Mouse (Mus musculus): ENCODE results near the gene Lrrk2. TPM values are rescaled to one million over a fixed set of nuclear protein-coding genes. Genes with fewer than 3 reads are reported as not detected.
"Not testable (repeated sequence)": the region's sequence is repeated elsewhere in the genome, so short reads cannot be mapped to it uniquely, and the experiment has no call there.

The Lrrk2 gene
- polyA plus RNA-seq, 1 experiment from 2014 or later, result 5.7 TPM

GRCm38 (mm10) chr15:91753378-91754080 is 80.6 kb downstream of the Lrrk2 start:
- H3K4me2 ChIP-seq, result peak overlapping the region; percentile 24; the same call in 1 of the 2 replicates
- H3K9ac ChIP-seq, result no peak overlapping the region
- 0 out of 2 replicates have a peak, but pooled peaks cover 2% of the 10 kb centered on the region for H3K4me1 ChIP-seq
- no peak for ATAC-seq (ENCODE audit: insufficient number of reproducible peaks, low FRiP score, low TSS enrichment, low read depth)
- WGBS, result 67% methylated on average over 14 of the region's 14 CpGs
- H3K27ac ChIP-seq, result no peak overlapping the region
- H3K4me3 ChIP-seq, result no peak overlapping the region
- no peaks in the 10 kb centered on the region for H3K36me3 ChIP-seq
- H3K27me3 ChIP-seq, result no peaks in the 10 kb centered on the region
- no peaks in the 10 kb centered on the region for H3K9me3 ChIP-seq

- Histone ChIP-seq H3K27ac (no peak overlapping the region), H3K4me1 (0 out of 2 replicates have a peak, but pooled peaks cover 2% of the 10 kb centered on the region), H3K9me3 (no peaks in the 10 kb centered on the region), H3K27me3 (no peaks in the 10 kb centered on the region), H3K4me3 (no peak overlapping the region), H3K4me2 (no peak overlapping the region), H3K36me3 (no peaks in the 10 kb centered on the region), H3K9ac (no peak overlapping the region)
- 13% methylated on average over 3 of the region's 3 CpGs for WGBS
- no peak for ATAC-seq (ENCODE audit: insufficient number of reproducible peaks, low FRiP score, low TSS enrichment, low read depth)
Observed at GRCm38 (mm10) chr15:91754546-91754945, 81.6 kb downstream of the Lrrk2 start.

DNA sequence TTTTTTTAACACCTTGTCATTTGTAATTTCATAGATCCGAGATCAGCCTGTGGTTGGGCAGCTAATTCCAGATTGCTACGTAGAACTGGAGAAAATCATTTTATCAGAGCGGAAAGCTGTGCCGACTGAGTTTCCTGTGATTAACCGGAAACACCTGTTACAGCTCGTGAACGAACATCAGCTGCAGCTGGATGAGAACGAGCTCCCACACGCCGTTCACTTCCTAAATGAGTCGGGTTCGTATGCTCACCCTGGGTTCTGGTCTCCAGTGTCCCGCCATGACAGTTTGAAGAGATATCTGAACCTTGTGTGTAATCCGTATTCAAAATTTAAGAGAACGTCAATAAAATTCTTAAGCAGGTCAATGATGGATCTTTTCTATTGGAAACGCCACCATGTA is 82.8 kb downstream of the Lrrk2 start:
- Histone ChIP-seq H3K4me3 (no peak overlapping the region), H3K27me3 (no peaks in the 10 kb centered on the region), H3K4me1 (0 out of 2 replicates have a peak, but pooled peaks cover 2% of the 10 kb centered on the region), H3K36me3 (no peaks in the 10 kb centered on the region), H3K9me3 (no peaks in the 10 kb centered on the region), H3K4me2 (no peak overlapping the region), H3K27ac (no peak overlapping the region), H3K9ac (no peak overlapping the region)
- ATAC-seq (ENCODE audit: insufficient number of reproducible peaks, low FRiP score, low TSS enrichment, low read depth), result no peak
- WGBS, result 32% methylated on average over 16 of the region's 16 CpGs

DNA sequence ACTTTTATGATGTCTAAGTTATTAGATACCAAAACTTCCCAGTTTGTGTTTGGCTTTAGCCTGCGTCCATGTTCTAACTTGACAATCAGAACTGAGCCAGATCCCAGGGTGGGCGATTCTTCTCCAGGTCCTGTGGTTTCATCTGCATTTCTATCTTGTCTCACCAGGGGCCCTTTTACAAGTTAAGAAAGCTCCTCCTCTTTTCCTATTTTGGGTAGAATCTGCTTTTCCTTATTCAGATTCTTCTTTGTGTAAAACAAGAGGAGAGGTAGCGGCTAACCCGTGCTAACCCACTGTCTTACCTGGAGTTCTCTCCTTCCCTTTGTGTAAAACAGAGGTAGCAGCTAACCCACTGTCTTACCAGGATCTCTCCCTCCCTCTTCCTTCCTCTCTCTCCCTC is 99.1 kb downstream of the Lrrk2 start:
- 0 out of 2 replicates have a peak, but pooled peaks cover 4% of the 10 kb centered on the region for H3K36me3 ChIP-seq
- H3K27ac ChIP-seq, result no peak overlapping the region
- no peak overlapping the region for H3K9ac ChIP-seq
- H3K4me1 ChIP-seq, result no peaks in the 10 kb centered on the region
- ATAC-seq (ENCODE audit: insufficient number of reproducible peaks, low FRiP score, low TSS enrichment, low read depth), result no peak
- 51% methylated on average over 4 of the region's 4 CpGs for WGBS
- H3K4me3 ChIP-seq, result no peak overlapping the region
- H3K4me2 ChIP-seq, result no peak overlapping the region
- H3K9me3 ChIP-seq, result no peaks in the 10 kb centered on the region
- H3K27me3 ChIP-seq, result no peaks in the 10 kb centered on the region

DNA sequence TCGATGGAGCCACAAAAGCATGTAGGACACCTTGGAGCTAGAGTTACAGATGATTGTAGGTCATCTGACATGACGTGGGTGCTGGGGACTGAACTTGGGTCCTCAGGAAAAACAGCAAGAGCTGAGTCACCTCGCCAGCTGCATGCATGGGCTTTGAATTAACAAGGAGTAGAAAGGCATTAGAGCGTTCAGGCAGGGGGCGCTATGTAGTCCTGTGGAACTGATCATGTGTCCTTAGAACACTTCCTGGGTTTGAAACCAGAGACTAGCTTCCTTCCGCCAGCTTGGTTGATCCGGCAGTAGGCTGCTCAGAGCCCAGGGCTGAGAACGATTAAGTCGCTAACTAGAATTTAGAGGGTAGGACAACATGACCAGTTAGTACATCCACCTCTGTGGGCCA is 106.2 kb downstream of the Lrrk2 start:
- Histone ChIP-seq H3K9me3 (no peaks in the 10 kb centered on the region), H3K36me3 (no peaks in the 10 kb centered on the region), H3K27me3 (no peaks in the 10 kb centered on the region), H3K9ac (no peak overlapping the region), H3K27ac (no peak overlapping the region), H3K4me1 (no peaks in the 10 kb centered on the region), H3K4me2 (no peak overlapping the region), H3K4me3 (no peak overlapping the region)
- ATAC-seq (ENCODE audit: insufficient number of reproducible peaks, low FRiP score, low TSS enrichment, low read depth), result no peak
- WGBS, result 91% methylated on average over 9 of the region's 9 CpGs

GRCm38 (mm10) chr15:91781172-91781571 is 108.2 kb downstream of the Lrrk2 start:
- ATAC-seq (ENCODE audit: insufficient number of reproducible peaks, low FRiP score, low TSS enrichment, low read depth), result no peak
- WGBS, result 27% methylated on average over 6 of the region's 6 CpGs

DNA sequence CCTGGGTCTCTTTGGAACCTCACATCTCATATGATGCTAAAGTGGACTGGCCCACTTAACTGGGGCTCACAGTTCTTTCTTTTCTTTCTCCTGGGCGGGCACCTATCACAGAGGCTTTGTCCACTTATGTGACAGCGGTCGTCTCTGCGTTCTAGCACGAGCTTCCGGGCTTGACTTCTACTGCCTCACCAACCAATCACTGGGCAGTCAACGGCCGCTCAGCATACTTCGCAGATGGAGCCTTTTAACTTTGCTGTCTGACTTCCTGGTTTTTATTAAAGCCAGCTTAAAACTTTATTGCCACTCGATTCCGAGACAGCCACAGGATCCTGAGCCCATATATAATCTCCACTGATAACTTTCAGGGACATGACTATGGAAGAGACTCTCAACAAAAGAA is 115.4 kb downstream of the Lrrk2 start:
- WGBS, result 38% methylated on average over 11 of the region's 11 CpGs
- Histone ChIP-seq H3K27me3 (no peaks in the 10 kb centered on the region), H3K4me2 (0 out of 2 replicates have a peak overlapping the region, but pooled peaks have one; percentile 24), H3K27ac (no peak overlapping the region), H3K4me1 (0 out of 2 replicates have a peak, but pooled peaks cover 5% of the 10 kb centered on the region), H3K36me3 (no peaks in the 10 kb centered on the region; the same call in 1 of the 2 replicates), H3K9me3 (no peaks in the 10 kb centered on the region), H3K4me3 (0 out of 2 replicates have a peak overlapping the region, but pooled peaks have one; percentile 11), H3K9ac (no peak overlapping the region)
- no peak for ATAC-seq (ENCODE audit: insufficient number of reproducible peaks, low FRiP score, low TSS enrichment, low read depth)

More at GRCm38 (mm10) chr15:91781172-91781571, 108.2 kb downstream of the Lrrk2 start:
- Histone ChIP-seq H3K4me2 (no peak overlapping the region), H3K9ac (no peak overlapping the region), H3K9me3 (no peaks in the 10 kb centered on the region), H3K27ac (no peak overlapping the region), H3K36me3 (no peaks in the 10 kb centered on the region), H3K27me3 (no peaks in the 10 kb centered on the region), H3K4me1 (no peaks in the 10 kb centered on the region), H3K4me3 (no peak overlapping the region)

DNA sequence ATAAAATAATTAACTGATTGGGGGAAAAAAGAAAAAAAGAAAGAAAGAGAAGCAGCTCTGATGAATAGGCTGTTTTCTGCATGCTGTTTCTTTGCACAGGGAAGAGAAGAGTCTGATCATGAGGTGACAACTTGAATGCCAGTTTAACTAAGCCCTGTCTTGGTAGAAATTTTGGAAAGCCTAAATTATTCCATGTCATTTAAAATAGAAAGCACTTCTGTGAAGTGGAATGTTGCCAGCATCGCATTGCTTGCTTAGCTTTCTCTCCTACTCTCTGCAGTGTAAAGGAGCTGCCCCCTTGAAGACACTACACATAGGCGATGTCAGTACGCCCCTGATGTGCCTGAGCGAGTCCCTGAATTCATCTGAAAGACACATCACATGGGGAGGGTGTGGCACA is 133.5 kb downstream of the Lrrk2 start:
- Histone ChIP-seq H3K9me3 (no peaks in the 10 kb centered on the region), H3K4me2 (no peak overlapping the region), H3K27ac (no peak overlapping the region), H3K4me3 (no peak overlapping the region), H3K36me3 (peaks cover 3% of the 10 kb centered on the region; the same call in 1 of the 2 replicates), H3K27me3 (no peaks in the 10 kb centered on the region), H3K4me1 (no peaks in the 10 kb centered on the region), H3K9ac (no peak overlapping the region)
- ATAC-seq (ENCODE audit: insufficient number of reproducible peaks, low FRiP score, low TSS enrichment, low read depth), result no peak
- 75% methylated on average over 4 of the region's 4 CpGs for WGBS

- no peak overlapping the region for H3K27ac ChIP-seq
- no peaks in the 10 kb centered on the region for H3K27me3 ChIP-seq
- no peak overlapping the region for H3K4me2 ChIP-seq
- WGBS, result 82% methylated on average over 6 of the region's 6 CpGs
- H3K9ac ChIP-seq, result no peak overlapping the region
- H3K9me3 ChIP-seq, result no peaks in the 10 kb centered on the region
- H3K36me3 ChIP-seq, result no peaks in the 10 kb centered on the region
- ATAC-seq (ENCODE audit: insufficient number of reproducible peaks, low FRiP score, low TSS enrichment, low read depth), result no peak
- H3K4me3 ChIP-seq, result no peak overlapping the region
- no peaks in the 10 kb centered on the region for H3K4me1 ChIP-seq
Observed at GRCm38 (mm10) chr15:91835319-91835718, 162.3 kb downstream of the Lrrk2 start.

DNA sequence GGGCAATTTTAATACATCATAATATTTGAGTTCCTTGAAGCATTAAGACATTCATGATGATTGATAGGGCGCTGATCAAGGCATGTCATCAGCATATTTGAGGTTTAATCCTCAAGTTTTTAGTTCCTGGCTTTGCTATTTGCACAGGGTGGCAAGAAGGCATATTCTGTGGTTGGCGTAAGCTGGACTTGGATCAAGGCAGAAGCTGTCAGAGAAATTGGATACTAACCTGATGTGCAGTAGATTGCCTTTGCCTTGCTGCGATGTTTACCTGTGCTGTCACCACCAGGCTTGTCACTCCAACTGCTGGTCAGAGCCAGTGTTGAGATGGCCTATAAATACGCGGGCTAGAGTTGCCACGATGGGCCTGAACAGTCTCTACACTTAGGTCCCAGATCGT is 165.0 kb downstream of the Lrrk2 start, which contains the start of gene Smgc:
Gene Smgc (plus strand): TSS at position 301 of the 400 bp plus-strand sequence.
- H3K36me3 ChIP-seq, result no peaks in the 10 kb centered on the region
- H3K27ac ChIP-seq, result no peak within 1 kb of the TSS
- no peak within 1 kb of the TSS for H3K4me3 ChIP-seq
- no peaks in the 10 kb centered on the region for H3K9me3 ChIP-seq
- no peak within 1 kb of the TSS for H3K9ac ChIP-seq
- H3K4me1 ChIP-seq, result no peaks in the 10 kb centered on the region
- ATAC-seq (ENCODE audit: insufficient number of reproducible peaks, low FRiP score, low TSS enrichment, low read depth), result no peak
- no peaks in the 10 kb centered on the region for H3K27me3 ChIP-seq
- 89% methylated on average over 7 of the region's 7 CpGs for WGBS
- H3K4me2 ChIP-seq, result no peak within 1 kb of the TSS

DNA sequence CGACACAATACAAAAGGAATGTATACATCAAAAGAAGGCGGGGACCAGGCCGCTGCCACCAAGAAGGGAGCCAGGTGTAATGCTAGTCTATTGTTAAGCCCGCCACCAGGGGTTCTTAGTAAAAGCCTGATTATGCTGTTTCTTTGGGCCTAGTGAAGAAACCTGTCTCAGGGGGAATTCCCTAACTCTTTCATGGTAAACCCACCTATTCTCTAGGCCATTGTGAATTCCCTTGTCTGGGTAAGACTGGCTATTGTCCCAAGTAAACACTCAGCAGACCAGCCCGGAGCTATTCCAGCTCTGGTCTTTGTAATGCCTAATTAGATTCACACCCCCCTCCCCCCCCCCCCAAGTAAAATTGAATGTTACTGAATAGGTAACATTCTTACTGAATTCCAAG is 191.2 kb downstream of the Lrrk2 start:
- H3K4me2 ChIP-seq; H3K4me3 ChIP-seq; H3K4me1 ChIP-seq; H3K27ac ChIP-seq; H3K9me3 ChIP-seq; ATAC-seq (ENCODE audit: insufficient number of reproducible peaks, low FRiP score, low TSS enrichment, low read depth); H3K9ac ChIP-seq; H3K36me3 ChIP-seq; H3K27me3 ChIP-seq: not testable (repeated sequence)
- WGBS, result 41% methylated on average over 5 of the region's 5 CpGs

Data from limb, embryonic 15.5 days (tissue).